Mouse (Mus musculus): Measurements from ENCODE around the gene Letmd1.
"Not testable (repeated sequence)": the region's sequence is repeated elsewhere in the genome, so short reads cannot be mapped to it uniquely, and the experiment has no call there.

Letmd1 gene

DNA sequence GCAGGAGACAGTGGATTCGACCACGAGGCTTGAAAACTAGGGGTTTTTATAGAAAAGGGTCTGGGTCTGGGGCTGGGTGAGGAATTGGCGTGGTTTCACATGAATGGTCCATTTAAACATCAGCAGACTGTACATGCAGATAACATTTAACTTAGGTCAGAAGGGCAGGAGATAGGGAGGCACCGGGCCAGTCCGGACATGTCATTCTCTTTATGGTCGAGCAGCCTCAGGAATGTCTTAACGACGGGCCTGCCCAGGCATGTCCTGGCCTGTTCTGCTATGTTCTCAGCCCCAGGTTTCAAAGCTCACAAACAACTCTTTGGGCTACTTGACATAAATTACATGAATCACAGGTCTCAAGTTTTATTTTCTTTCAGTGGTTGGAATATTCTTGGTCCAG is 30.7 kb downstream of the Letmd1 start:
- in situ Hi-C loops (cut with MboI, MseI), result not testable (repeated sequence)

DNA sequence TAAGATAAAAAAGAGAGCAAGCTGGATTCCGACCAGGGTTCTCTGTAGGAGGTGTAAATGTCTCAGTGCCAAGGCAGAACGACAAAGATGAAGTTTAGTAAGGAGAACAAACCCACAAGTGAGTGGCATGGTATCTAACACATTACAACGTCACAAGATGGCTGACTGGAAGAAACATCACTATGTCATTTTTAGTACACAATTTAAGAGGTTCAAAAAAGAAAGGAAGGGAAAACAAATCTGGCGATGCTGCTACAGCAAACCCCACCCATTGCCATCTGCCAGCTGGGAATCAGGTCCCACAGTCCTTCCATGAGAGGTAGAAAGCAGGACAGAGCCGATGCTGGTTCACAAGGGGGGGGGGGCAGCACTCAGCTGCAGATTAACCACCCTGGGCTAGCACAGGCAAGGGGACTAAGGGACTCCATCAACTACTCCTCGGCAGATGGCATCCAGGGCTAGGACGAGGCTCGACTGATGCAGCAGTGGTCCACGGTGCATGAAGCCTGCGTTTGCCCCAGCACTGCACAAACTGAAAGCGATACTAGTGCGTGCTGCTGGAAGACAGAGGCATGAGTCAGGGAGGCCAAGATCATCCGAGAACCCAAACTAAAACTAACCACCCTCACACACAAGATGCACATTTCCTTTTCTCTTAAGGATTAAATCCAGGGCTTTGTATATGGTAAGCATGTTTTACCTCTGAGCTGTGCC is 39.8 kb downstream of the Letmd1 start:
- in situ Hi-C loops (cut with MboI, MseI), result no loop called here

DNA sequence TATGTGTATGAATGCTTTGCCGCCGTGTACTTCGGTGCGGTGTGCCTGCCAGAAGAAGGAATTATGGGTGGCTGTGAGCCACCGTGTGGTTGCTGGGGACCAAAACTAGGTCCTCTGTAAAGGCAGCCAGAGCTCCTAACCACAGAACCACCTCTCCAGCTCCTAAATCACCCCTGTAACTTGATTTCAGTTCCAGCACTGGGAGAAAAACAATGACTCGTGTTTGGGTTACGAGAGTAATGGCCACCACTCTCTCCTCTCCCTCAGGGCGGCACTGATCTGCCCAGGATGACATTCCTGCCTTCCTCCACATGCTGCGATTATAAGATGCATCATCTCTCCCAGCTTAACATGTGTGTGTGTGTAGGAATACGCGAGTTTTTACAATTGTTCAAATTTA is 41.2 kb downstream of the Letmd1 start:
- in situ Hi-C loops (cut with MboI, MseI), result no loop called here

- in situ Hi-C loops (cut with MboI, MseI), result no loop called here
Measured at GRCm38 (mm10) chr15:100513387-100513786, 44.6 kb downstream of the Letmd1 start.

DNA sequence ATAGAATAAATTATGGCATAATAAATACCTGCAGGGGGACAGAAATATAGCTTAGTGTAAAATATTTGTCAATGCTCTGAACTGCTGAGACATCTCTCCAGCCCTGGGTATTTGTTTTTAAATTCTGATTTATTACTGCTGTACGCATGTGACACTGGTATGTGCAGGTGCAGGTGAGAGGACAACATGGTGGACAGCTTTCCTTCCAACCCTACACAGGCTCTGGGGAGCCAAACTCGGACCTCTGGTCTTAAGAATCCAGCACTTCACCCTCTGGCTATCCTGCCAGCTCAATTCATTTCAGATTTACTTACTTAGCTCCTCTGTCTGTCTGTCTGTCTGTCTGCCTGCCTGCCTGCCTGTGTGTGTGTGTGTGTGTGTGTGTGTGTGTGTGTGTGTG is 46.3 kb downstream of the Letmd1 start:
- in situ Hi-C loops (cut with MboI, MseI), result no loop called here

DNA sequence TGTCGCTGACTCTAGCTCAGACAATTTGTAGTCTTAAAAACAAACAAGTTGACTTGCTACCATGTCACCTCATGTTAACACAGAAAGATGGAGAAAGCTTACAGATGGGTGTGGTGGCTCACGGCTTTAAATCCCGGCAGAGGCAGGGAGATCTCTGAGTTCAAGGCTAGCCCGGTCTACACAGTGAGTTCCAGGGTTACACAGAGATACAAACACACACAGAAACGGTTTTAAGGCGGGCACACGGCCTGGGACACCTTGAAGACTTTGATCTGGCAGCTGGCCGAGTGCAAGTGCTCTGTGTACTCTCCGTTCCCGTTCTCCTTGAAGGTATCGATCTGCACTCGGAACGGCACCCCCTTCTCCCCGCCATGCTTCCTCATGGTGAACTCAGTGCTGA is 51.5 kb downstream of the Letmd1 start:
- in situ Hi-C loops (cut with MboI, MseI), result no loop called here

GRCm38 (mm10) chr15:100525405-100525804 is 56.6 kb downstream of the Letmd1 start:
- in situ Hi-C loops (cut with MboI, MseI), result no loop called here

DNA sequence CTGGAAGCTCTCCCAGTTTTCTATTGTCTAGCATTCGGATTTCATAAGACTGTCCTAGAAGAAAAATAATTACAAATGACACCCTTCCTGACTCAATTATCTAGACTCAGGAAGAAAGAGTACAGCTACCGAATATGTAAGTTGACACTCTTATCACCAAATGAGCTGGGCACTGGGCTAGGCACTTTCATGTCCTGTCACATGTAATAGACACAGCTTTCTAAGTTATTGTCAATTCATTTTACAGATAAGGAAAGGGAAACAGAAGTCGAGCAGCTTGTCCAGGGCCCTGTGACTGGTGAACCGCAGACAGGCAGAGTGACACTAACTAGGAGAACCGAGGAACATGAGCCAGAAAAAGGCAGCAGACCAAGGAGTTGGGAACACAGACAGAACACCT is 59.1 kb downstream of the Letmd1 start:
- in situ Hi-C loops (cut with MboI, MseI), result no loop called here
